ENCODE assay signal across 8 mouse cellular contexts in the genomic region with DNA sequence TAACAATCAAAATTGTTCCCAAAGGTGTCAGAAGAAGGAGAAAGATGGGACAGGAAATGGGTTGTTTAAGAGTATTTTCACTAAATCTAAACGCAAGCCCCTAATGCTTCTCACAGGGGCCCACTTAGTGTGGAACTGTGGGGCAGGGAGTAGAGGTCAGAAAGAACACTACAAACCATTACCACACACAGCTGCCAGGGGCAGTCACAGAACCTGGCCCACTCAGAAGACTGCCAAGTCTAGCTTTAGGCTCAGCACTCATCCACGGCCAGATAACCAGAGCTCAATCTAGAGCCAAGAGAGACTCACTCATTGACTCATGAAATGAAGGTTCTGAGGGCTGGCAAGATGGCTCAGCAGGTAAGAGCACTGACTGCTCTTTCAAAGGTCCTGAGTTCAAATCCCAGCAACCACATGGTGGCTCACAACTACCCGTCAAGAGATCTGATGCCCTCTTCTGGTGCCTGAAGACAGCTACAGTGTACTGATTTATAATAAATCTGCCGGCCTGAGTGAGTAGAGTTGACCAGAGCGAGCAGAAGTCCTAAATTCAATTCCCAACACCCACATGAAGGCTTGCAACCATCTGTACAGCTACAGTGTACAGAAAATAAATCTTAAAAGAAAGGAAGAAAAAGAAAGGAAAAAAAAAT. TPM values are rescaled to one million over a fixed set of nuclear protein-coding genes. Genes with fewer than 3 reads are reported as not detected.
DNase-seq lines count a peak whose midpoint lies in the region; ATAC-seq and TF ChIP-seq lines count a peak whose summit lies in the region.

No protein-coding gene starts in this region.

- TF ChIP-seq RAD21 in MEL (IDR thresholded peaks at IDR 0.05; ENCODE audit: low read depth, low read length), result no peak

- peaks cover 37% of the 10 kb centered on the region for H3K4me1 ChIP-seq in heart, embryonic 10.5 days
- H3K4me1 ChIP-seq in MEL (ENCODE audit: control insufficient read depth in 1 of 2, insufficient read depth in 2 of 2, low read length in 2 of 2), result 0 out of 4 replicates have a peak, but pooled peaks cover 0 to 5% of the 10 kb centered on the region in 2 experiments
- H3K4me1 ChIP-seq in heart, embryonic 16.5 days (ENCODE audit: control insufficient read depth, insufficient read depth, low read length), result peaks cover 29% of the 10 kb centered on the region
- peaks cover 5% of the 10 kb centered on the region; the same call in 1 of the 2 replicates for H3K4me1 ChIP-seq in liver, postnatal 0 days (ENCODE audit: insufficient read depth)

- H3K27me3 ChIP-seq in heart, embryonic 10.5 days (ENCODE audit: insufficient read depth, poor library complexity, severe bottlenecking), result no peaks in the 10 kb centered on the region
- no peaks in the 10 kb centered on the region for H3K27me3 ChIP-seq in MEL (ENCODE audit: control insufficient read depth in 1 of 2, insufficient read depth in 2 of 2, low read length in 2 of 2)
- no peaks in the 10 kb centered on the region for H3K27me3 ChIP-seq in heart, embryonic 16.5 days (ENCODE audit: control insufficient read depth, insufficient read depth, low read length)
- H3K27me3 ChIP-seq in liver, postnatal 0 days (ENCODE audit: insufficient read depth, low read length), result peaks cover 26% of the 10 kb centered on the region

- peak overlapping the region; percentile 69 for H3K4me2 ChIP-seq in heart, embryonic 16.5 days (ENCODE audit: low read depth, low read length)
- H3K4me2 ChIP-seq in liver, postnatal 0 days (ENCODE audit: low read depth, low read length), result peak overlapping the region; percentile 91

- peaks cover 3% of the 10 kb centered on the region; the same call in 1 of the 2 replicates for H3K79me2 ChIP-seq in MEL (ENCODE audit: control insufficient read depth, insufficient read depth, low read length, poor library complexity)

- 45% methylated on average over 5 of the region's 5 CpGs for WGBS in heart, embryonic 10.5 days
- 34% methylated on average over 5 of the region's 5 CpGs for WGBS in heart, embryonic 16.5 days
- WGBS in liver, postnatal 0 days (ENCODE audit: insufficient replicate concordance), result 45% methylated on average over 5 of the region's 5 CpGs

- H3K9ac ChIP-seq in MEL (ENCODE audit: control insufficient read depth, low read depth, low read length, poor library complexity, severe bottlenecking), result peak overlapping the region; percentile 81
- peak overlapping the region; percentile 99 for H3K9ac ChIP-seq in heart, embryonic 16.5 days (ENCODE audit: low read length)
- H3K9ac ChIP-seq in liver, postnatal 0 days (replicated peaks), result no peak overlapping the region

- no peak for TF ChIP-seq POLR2A in MEL (IDR thresholded peaks at IDR 0.05; ENCODE audit: control insufficient read depth in 1 of 2, insufficient read depth in 1 of 2, low read depth in 1 of 2, low read length in 2 of 2, poor library complexity in 1 of 2)

- peak overlapping the region; percentile 97 for H3K4me3 ChIP-seq in heart, embryonic 10.5 days
- peak overlapping the region; percentile 69 to 100 for H3K4me3 ChIP-seq in MEL (ENCODE audit: control insufficient read depth in 1 of 2, insufficient read depth in 1 of 2, low read depth in 2 of 2, low read length in 2 of 2)
- peak overlapping the region; percentile 80 for H3K4me3 ChIP-seq in heart, embryonic 16.5 days (ENCODE audit: low read length)
- H3K4me3 ChIP-seq in liver, postnatal 0 days (ENCODE audit: low read depth, low read length), result no peak overlapping the region; the same call in 1 of the 2 replicates

- TF ChIP-seq CTCF in MEL (IDR thresholded peaks at IDR 0.05 in 2 of 3, conservative IDR thresholded peaks at IDR 0.05 in 1 of 3; ENCODE audit: control insufficient read depth in 1 of 3, insufficient read depth in 1 of 3, low read depth in 2 of 3, low read length in 3 of 3, poor library complexity in 1 of 3, severe bottlenecking in 1 of 3), result peak in 1 of 3 experiments; percentile 24; a peak in 3 of 6 replicates
- peak; percentile 26; the same call in 1 of the 2 replicates for TF ChIP-seq CTCF in liver, postnatal 0 days (IDR thresholded peaks at IDR 0.05; ENCODE audit: low read depth)

- peak overlapping the region; percentile 100 for H3K27ac ChIP-seq in heart, embryonic 10.5 days
- H3K27ac ChIP-seq in MEL (ENCODE audit: control insufficient read depth, low read depth, low read length), result no peak overlapping the region
- H3K27ac ChIP-seq in heart, embryonic 16.5 days (ENCODE audit: low read length), result peak overlapping the region; percentile 99
- H3K27ac ChIP-seq in liver, postnatal 0 days (ENCODE audit: low read depth), result no peak overlapping the region

- H3K36me3 ChIP-seq in heart, embryonic 10.5 days, result peaks cover 38% of the 10 kb centered on the region
- no peaks in the 10 kb centered on the region for H3K36me3 ChIP-seq in MEL (ENCODE audit: control insufficient read depth in 1 of 2, insufficient read depth in 2 of 2, low read length in 2 of 2)
- H3K36me3 ChIP-seq in heart, embryonic 16.5 days (ENCODE audit: control insufficient read depth, insufficient read depth), result peaks cover 23% of the 10 kb centered on the region
- H3K36me3 ChIP-seq in liver, postnatal 0 days (replicated peaks; ENCODE audit: insufficient read depth, low read length), result peaks cover 17% of the 10 kb centered on the region

- no peak for ATAC-seq in heart, embryonic 16.5 days (replicated peaks; ENCODE audit: extremely low read depth, insufficient read depth, low FRiP score)
- ATAC-seq in liver, postnatal 0 days, result no peak

- TF ChIP-seq EP300 in MEL (IDR thresholded peaks at IDR 0.05; ENCODE audit: low read depth in 1 of 2, low read length in 2 of 2), result no peak
- no peak for TF ChIP-seq EP300 in liver, postnatal 0 days (IDR thresholded peaks at IDR 0.05; ENCODE audit: low read depth)

- no peaks in the 10 kb centered on the region for H3K9me3 ChIP-seq in heart, embryonic 10.5 days
- no peaks in the 10 kb centered on the region for H3K9me3 ChIP-seq in MEL (replicated peaks; ENCODE audit: insufficient read depth, low read length)
- no peaks in the 10 kb centered on the region for H3K9me3 ChIP-seq in heart, embryonic 16.5 days (replicated peaks; ENCODE audit: control insufficient read depth, low read length)
- H3K9me3 ChIP-seq in liver, postnatal 0 days (ENCODE audit: low read length), result no peaks in the 10 kb centered on the region

- no peak for DNase-seq in heart, embryonic 10.5 days (ENCODE audit: low spot score)
- no peak for DNase-seq in heart, adult 8-10 months (ENCODE audit: low spot score)
- DNase-seq in MEL (ENCODE audit: low read depth, low spot score), result peak; percentile 21
- DNase-seq in liver, postnatal 0 days, result no peak
- no peak for DNase-seq in right cerebral cortex, postnatal 4 days
- DNase-seq in ovary, adult 18-20 months (ENCODE audit: low spot score), result no peak
- DNase-seq in urinary bladder, postnatal 36 days (ENCODE audit: low spot score in 2 of 2), result no peak

TF ChIP-seq in MEL, 35 proteins besides CTCF, POLR2A, EP300 and RAD21 (continues in another document):
- TF ChIP-seq GABPA (IDR thresholded peaks at IDR 0.05; ENCODE audit: low read depth, low read length), result no peak
- TF ChIP-seq MAX (IDR thresholded peaks at IDR 0.05; ENCODE audit: low read length), result 0 out of 2 replicates have a peak, but pooled peaks have one; percentile 28

RNA-seq across cellular contexts. Expression of a gene that starts 2.4 kb away (rescaled TPM):
- polyA plus RNA-seq in heart, embryonic 10.5 days (2016; fragmentation: Nextera tagmentation; extraction: Ambion mirVana), result 44.9 and 61.0 TPM in 2 replicates
- 100 to 1,000 TPM; 174 to 207 (median 187) TPM for total RNA-seq in heart, adult 8-10 months (2022)
- 9.5 and 11.7 TPM in 2 replicates for total RNA-seq in MEL (2012; rRNA removed)
- polyA plus RNA-seq in MEL (2012; ENCODE audit: insufficient read depth in 1 of 2, insufficient read length in 2 of 2, low read depth in 1 of 2, low replicate concordance in 2 of 2, missing spikeins in 1 of 2), result 10 to 100 TPM in 1 of 2 experiments, not detected in 1; 31.3 TPM
- polyA plus RNA-seq in heart, embryonic 16.5 days (2015; fragmentation: Nextera tagmentation; extraction: Ambion mirVana), result 48.9 and 59.3 TPM in 2 replicates
- 5.0 TPM in 2 replicates for polyA plus RNA-seq in liver, postnatal 0 days (2015; fragmentation: Nextera tagmentation; extraction: Ambion mirVana)

RNA-seq across cellular contexts. Expression of a gene that starts 17.5 kb away (rescaled TPM):
- 0.15 and 0.36 TPM in 2 replicates for polyA plus RNA-seq in heart, embryonic 10.5 days (2016; fragmentation: Nextera tagmentation; extraction: Ambion mirVana)
- under 1 TPM in 2 of 4 experiments, not detected in 2; 0.22 to 0.37 TPM for total RNA-seq in heart, adult 8-10 months (2022)
- total RNA-seq in MEL (2012; rRNA removed), result not detected in 2 replicates
- polyA plus RNA-seq in MEL (2012; ENCODE audit: insufficient read depth in 1 of 2, insufficient read length in 2 of 2, low read depth in 1 of 2, low replicate concordance in 2 of 2, missing spikeins in 1 of 2), result not detected
- 0.15 and 0.32 TPM in 2 replicates for polyA plus RNA-seq in heart, embryonic 16.5 days (2015; fragmentation: Nextera tagmentation; extraction: Ambion mirVana)
- polyA plus RNA-seq in liver, postnatal 0 days (2015; fragmentation: Nextera tagmentation; extraction: Ambion mirVana), result not detected in 2 replicates

RNA-seq across cellular contexts. Expression of a gene that starts 21.4 kb away (rescaled TPM):
- polyA plus RNA-seq in heart, embryonic 10.5 days (2016; fragmentation: Nextera tagmentation; extraction: Ambion mirVana), result not detected in 2 replicates
- 1 to 10 TPM; 3.1 to 5.9 (median 4.3) TPM for total RNA-seq in heart, adult 8-10 months (2022)
- total RNA-seq in MEL (2012; rRNA removed), result not detected in 2 replicates
- not detected for polyA plus RNA-seq in MEL (2012; ENCODE audit: insufficient read depth in 1 of 2, insufficient read length in 2 of 2, low read depth in 1 of 2, low replicate concordance in 2 of 2, missing spikeins in 1 of 2)
- polyA plus RNA-seq in heart, embryonic 16.5 days (2015; fragmentation: Nextera tagmentation; extraction: Ambion mirVana), result 0.98 and 2.4 TPM in 2 replicates
- 8.2 and 9.0 TPM in 2 replicates for polyA plus RNA-seq in liver, postnatal 0 days (2015; fragmentation: Nextera tagmentation; extraction: Ambion mirVana)

RNA-seq across cellular contexts. Expression of a gene that starts 27.9 kb away (rescaled TPM):
- polyA plus RNA-seq in heart, embryonic 10.5 days (2016; fragmentation: Nextera tagmentation; extraction: Ambion mirVana), result 83.0 and 94.3 TPM in 2 replicates
- 10 to 100 TPM; 20.8 to 26.8 (median 24.9) TPM for total RNA-seq in heart, adult 8-10 months (2022)
- 68.7 and 73.3 TPM in 2 replicates for total RNA-seq in MEL (2012; rRNA removed)
- polyA plus RNA-seq in MEL (2012; ENCODE audit: insufficient read depth in 1 of 2, insufficient read length in 2 of 2, low read depth in 1 of 2, low replicate concordance in 2 of 2, missing spikeins in 1 of 2), result 100 to 1,000 TPM in 1 of 2 experiments, not detected in 1; 103 TPM
- polyA plus RNA-seq in heart, embryonic 16.5 days (2015; fragmentation: Nextera tagmentation; extraction: Ambion mirVana), result 53.2 and 54.0 TPM in 2 replicates
- polyA plus RNA-seq in liver, postnatal 0 days (2015; fragmentation: Nextera tagmentation; extraction: Ambion mirVana), result 23.8 and 28.5 TPM in 2 replicates

RNA-seq across cellular contexts. Expression of a gene that starts 35.0 kb away (rescaled TPM):
- polyA plus RNA-seq in heart, embryonic 10.5 days (2016; fragmentation: Nextera tagmentation; extraction: Ambion mirVana), result 2.1 and 2.7 TPM in 2 replicates
- under 1 TPM in 1 of 4 experiments, not detected in 3; 0.44 TPM for total RNA-seq in heart, adult 8-10 months (2022)
- 0.12 TPM in 1 of 2 replicates, not detected in the other for total RNA-seq in MEL (2012; rRNA removed)
- under 1 TPM in 1 of 2 experiments, not detected in 1; 0.07 TPM for polyA plus RNA-seq in MEL (2012; ENCODE audit: insufficient read depth in 1 of 2, insufficient read length in 2 of 2, low read depth in 1 of 2, low replicate concordance in 2 of 2, missing spikeins in 1 of 2)
- polyA plus RNA-seq in heart, embryonic 16.5 days (2015; fragmentation: Nextera tagmentation; extraction: Ambion mirVana), result 4.0 and 4.7 TPM in 2 replicates
- 0.63 and 0.92 TPM in 2 replicates for polyA plus RNA-seq in liver, postnatal 0 days (2015; fragmentation: Nextera tagmentation; extraction: Ambion mirVana)

Comparison
In these comparisons a context has a peak if more than half of its experiments do, and no peak if none do; other contexts are left out.
1. H3K27ac ChIP-seq: peak in heart, embryonic 10.5 days (single experiment) and heart, embryonic 16.5 days (single experiment); none in MEL (single experiment) and liver, postnatal 0 days (single experiment).